Mouse (Mus musculus): ENCODE data around the gene Tmem59. TPM values are rescaled to one million over a fixed set of nuclear protein-coding genes. Genes with fewer than 3 reads are reported as not detected.

Tmem59 gene
- polyA plus RNA-seq, 2 experiments, result 51.3 to 129 TPM

DNA sequence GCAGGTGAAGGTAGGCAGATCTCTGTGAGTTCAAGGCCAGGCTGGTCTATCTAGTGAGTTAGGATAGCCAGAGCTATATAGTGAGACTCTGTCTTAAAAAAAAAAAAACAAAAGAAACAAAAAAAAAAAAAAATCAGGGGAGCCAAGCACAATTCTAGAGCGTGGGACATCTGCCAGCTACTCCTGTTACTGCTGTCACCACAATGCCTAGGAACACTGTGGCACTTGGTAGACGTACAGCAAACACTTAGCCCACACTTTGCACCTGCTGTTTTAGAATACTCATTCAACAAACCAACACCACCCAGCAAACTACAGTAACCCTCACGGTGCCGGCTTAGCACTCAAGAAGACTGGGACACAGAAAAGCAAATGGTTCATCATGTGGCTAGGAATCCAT lies 33.3 kb downstream of the Tmem59 start:
- WGBS (ENCODE audit: insufficient replicate concordance), result 71% methylated on average over 4 of the region's 4 CpGs
- no peak for ATAC-seq (ENCODE audit: insufficient read depth)

GRCm38 (mm10) chr4:107211936-107212335 lies 33.7 kb downstream of the Tmem59 start:
- TF ChIP-seq CTCF (IDR thresholded peaks at IDR 0.05; ENCODE audit: low read depth) (no peak), EP300 (IDR thresholded peaks at IDR 0.05; ENCODE audit: low read depth) (no peak)
- no peak overlapping the region for H3K27ac ChIP-seq
- no peak overlapping the region for H3K4me2 ChIP-seq (ENCODE audit: low read depth)
- 70% methylated on average over 5 of the region's 5 CpGs for WGBS (ENCODE audit: insufficient replicate concordance)
- peaks cover 7 to 20% of the 10 kb centered on the region in 2 experiments for H3K4me1 ChIP-seq (replicated peaks; ENCODE audit: control insufficient read depth in 2 of 2, insufficient read depth in 2 of 2, low read length in 1 of 2)
- no peaks in the 10 kb centered on the region for H3K27me3 ChIP-seq (ENCODE audit: control insufficient read depth, insufficient read depth, low read length)
- H3K36me3 ChIP-seq (replicated peaks; ENCODE audit: control insufficient read depth, insufficient read depth, low read depth), result no peaks in the 10 kb centered on the region
- H3K4me3 ChIP-seq (ENCODE audit: insufficient read depth in 1 of 2, low read depth in 2 of 2, low read length in 2 of 2), result no peak overlapping the region
- no peak overlapping the region for H3K9ac ChIP-seq (replicated peaks)
- no peak for ATAC-seq (ENCODE audit: insufficient read depth)
- no peaks in the 10 kb centered on the region for H3K9me3 ChIP-seq (ENCODE audit: control insufficient read depth, low read length)
- no peak for DNase-seq (ENCODE audit: low read depth in 3 of 3, low spot score in 3 of 3)

More for the DNA sequence above, 33.3 kb downstream of the Tmem59 start:
- Histone ChIP-seq H3K27me3 (ENCODE audit: control insufficient read depth, insufficient read depth, low read length) (no peaks in the 10 kb centered on the region), H3K4me2 (ENCODE audit: low read depth) (no peak overlapping the region), H3K9ac (replicated peaks) (no peak overlapping the region), H3K4me1 (replicated peaks; ENCODE audit: control insufficient read depth in 2 of 2, insufficient read depth in 2 of 2, low read length in 1 of 2) (peaks cover 4 to 15% of the 10 kb centered on the region in 2 experiments), H3K27ac (no peak overlapping the region), H3K9me3 (ENCODE audit: control insufficient read depth, low read length) (no peaks in the 10 kb centered on the region), H3K4me3 (ENCODE audit: insufficient read depth in 1 of 2, low read depth in 2 of 2, low read length in 2 of 2) (no peak overlapping the region), H3K36me3 (replicated peaks; ENCODE audit: control insufficient read depth, insufficient read depth, low read depth) (no peaks in the 10 kb centered on the region)
- no peak for DNase-seq (ENCODE audit: low read depth in 3 of 3, low spot score in 3 of 3)
- TF ChIP-seq EP300 (IDR thresholded peaks at IDR 0.05; ENCODE audit: low read depth) (no peak), CTCF (IDR thresholded peaks at IDR 0.05; ENCODE audit: low read depth) (no peak)

- Histone ChIP-seq H3K27ac (no peak overlapping the region), H3K4me1 (replicated peaks; ENCODE audit: control insufficient read depth in 2 of 2, insufficient read depth in 2 of 2, low read length in 1 of 2) (peaks cover 20 to 34% of the 10 kb centered on the region in 2 experiments), H3K27me3 (ENCODE audit: control insufficient read depth, insufficient read depth, low read length) (no peaks in the 10 kb centered on the region), H3K9ac (replicated peaks) (no peak overlapping the region), H3K9me3 (ENCODE audit: control insufficient read depth, low read length) (no peaks in the 10 kb centered on the region), H3K4me2 (ENCODE audit: low read depth) (no peak overlapping the region), H3K4me3 (ENCODE audit: insufficient read depth in 1 of 2, low read depth in 2 of 2, low read length in 2 of 2) (no peak overlapping the region), H3K36me3 (replicated peaks; ENCODE audit: control insufficient read depth, insufficient read depth, low read depth) (no peaks in the 10 kb centered on the region)
- 52% methylated on average over 12 of the region's 12 CpGs for WGBS (ENCODE audit: insufficient replicate concordance)
- no peak for TF ChIP-seq EP300 (IDR thresholded peaks at IDR 0.05; ENCODE audit: low read depth)
- TF ChIP-seq CTCF (IDR thresholded peaks at IDR 0.05; ENCODE audit: low read depth), result peak; percentile 47
- no peak for ATAC-seq (ENCODE audit: insufficient read depth)
- no peak for DNase-seq (ENCODE audit: low read depth in 3 of 3, low spot score in 3 of 3)
Measured at GRCm38 (mm10) chr4:107213279-107214011, 35.2 kb downstream of the Tmem59 start.

GRCm38 (mm10) chr4:107217574-107217973 lies 39.4 kb downstream of the Tmem59 start:
- Histone ChIP-seq H3K4me3 (ENCODE audit: insufficient read depth in 1 of 2, low read depth in 2 of 2, low read length in 2 of 2) (no peak overlapping the region), H3K27me3 (ENCODE audit: control insufficient read depth, insufficient read depth, low read length) (no peaks in the 10 kb centered on the region), H3K9ac (replicated peaks) (peak overlapping the region; percentile 45), H3K9me3 (ENCODE audit: control insufficient read depth, low read length) (no peaks in the 10 kb centered on the region), H3K36me3 (replicated peaks; ENCODE audit: control insufficient read depth, insufficient read depth, low read depth) (no peaks in the 10 kb centered on the region), H3K27ac (peak overlapping the region; percentile 82), H3K4me2 (ENCODE audit: low read depth) (peak overlapping the region; percentile 53), H3K4me1 (replicated peaks; ENCODE audit: control insufficient read depth in 2 of 2, insufficient read depth in 2 of 2, low read length in 1 of 2) (peaks cover 26 to 35% of the 10 kb centered on the region in 2 experiments)
- DNase-seq (ENCODE audit: low read depth in 3 of 3, low spot score in 3 of 3), result peak; percentile 78 to 86 (median 84)
- 11% methylated on average over 9 of the region's 9 CpGs for WGBS (ENCODE audit: insufficient replicate concordance)
- peak; percentile 81 for TF ChIP-seq CTCF (IDR thresholded peaks at IDR 0.05; ENCODE audit: low read depth)
- peak; percentile 90 for TF ChIP-seq EP300 (IDR thresholded peaks at IDR 0.05; ENCODE audit: low read depth)
- ATAC-seq (ENCODE audit: insufficient read depth), result peak; percentile 100

GRCm38 (mm10) chr4:107221524-107221923 lies 43.3 kb downstream of the Tmem59 start:
- Histone ChIP-seq H3K27ac (no peak overlapping the region), H3K9ac (replicated peaks) (no peak overlapping the region), H3K4me3 (ENCODE audit: insufficient read depth in 1 of 2, low read depth in 2 of 2, low read length in 2 of 2) (no peak overlapping the region), H3K4me2 (ENCODE audit: low read depth) (no peak overlapping the region), H3K27me3 (ENCODE audit: control insufficient read depth, insufficient read depth, low read length) (no peaks in the 10 kb centered on the region), H3K4me1 (replicated peaks; ENCODE audit: control insufficient read depth in 2 of 2, insufficient read depth in 2 of 2, low read length in 1 of 2) (peaks cover 26 to 40% of the 10 kb centered on the region in 2 experiments), H3K36me3 (replicated peaks; ENCODE audit: control insufficient read depth, insufficient read depth, low read depth) (no peaks in the 10 kb centered on the region), H3K9me3 (ENCODE audit: control insufficient read depth, low read length) (no peaks in the 10 kb centered on the region)
- ATAC-seq (ENCODE audit: insufficient read depth), result no peak
- no peak for DNase-seq (ENCODE audit: low read depth in 3 of 3, low spot score in 3 of 3)
- TF ChIP-seq CTCF (IDR thresholded peaks at IDR 0.05; ENCODE audit: low read depth), result no peak
- no peak for TF ChIP-seq EP300 (IDR thresholded peaks at IDR 0.05; ENCODE audit: low read depth)
- 78% methylated on average over 5 of the region's 5 CpGs for WGBS (ENCODE audit: insufficient replicate concordance)
